Mouse (Mus musculus): ENCODE measurements around the gene Inhbb.

- TF ChIP-seq CTCF (IDR thresholded peaks at IDR 0.05; ENCODE audit: borderline replicate concordance, control insufficient read depth, extremely low read depth, insufficient read depth, low read length, poor library complexity) = no peak
- TF ChIP-seq POLR2A (IDR thresholded peaks at IDR 0.05; ENCODE audit: control insufficient read depth, extremely low read depth, insufficient read depth, low read length, poor library complexity) = no peak
Observed at GRCm38 (mm10) chr1:119417542-119417941, 4.5 kb downstream of the Inhbb start.
